Mouse (Mus musculus): ENCODE results near the gene Lamb3.

GRCm38 (mm10) chr1:193242863-193243262, 35.4 kb downstream of the Lamb3 start:
- no peak for TF ChIP-seq POLR2A (IDR thresholded peaks at IDR 0.05; ENCODE audit: low read depth, low read length)
- TF ChIP-seq CTCF (conservative IDR thresholded peaks at IDR 0.05 in 1 of 2, IDR thresholded peaks at IDR 0.05 in 1 of 2; ENCODE audit: low read depth in 2 of 2, low read length in 2 of 2), result no peak
- TF ChIP-seq EP300 (IDR thresholded peaks at IDR 0.05; ENCODE audit: low read length), result no peak; the same call in none of the 2 replicates
- no peak for TF ChIP-seq SIN3A (IDR thresholded peaks at IDR 0.05; ENCODE audit: low read length)

All from CH12.LX (cell line).